Mouse (Mus musculus) cortical plate, adult 2 months (tissue): ENCODE results near the gene 9130213A22Rik. TPM values are rescaled to one million over a fixed set of nuclear protein-coding genes. Genes with fewer than 3 reads are reported as not detected.

Source experiments
- H3K27ac ChIP-seq: fragments of 200-500 bp; 2 replicates; pipeline ENCODE4 v1.5.1; 2012; ENCODE audit warnings: low read length, control low read depth, inconsistent platforms; ENCODE audit not compliant: insufficient read depth
- H3K4me1 ChIP-seq: fragments of 200-500 bp; 2 replicates; pipeline ENCODE4 v1.6.1; 2011; ENCODE audit warnings: low read length; ENCODE audit not compliant: control insufficient read depth, insufficient read depth
- H3K4me3 ChIP-seq: fragments of 200-500 bp; 2 replicates; pipeline ENCODE4 v1.5.1; 2011; ENCODE audit warnings: mild to moderate bottlenecking, low read length, control low read depth; ENCODE audit not compliant: insufficient read depth
- CTCF ChIP-seq: fragments of 200-500 bp; IDR thresholded peaks from 2 replicates; pipeline ENCODE4 v1.5.1; 2011; ENCODE audit warnings: mild to moderate bottlenecking, control low read depth, low read length; ENCODE audit not compliant: insufficient read depth; ENCODE audit errors: extremely low read depth
- POLR2A ChIP-seq: fragments of 200-500 bp; IDR thresholded peaks from 2 replicates; pipeline ENCODE4 v1.6.1; 2011; ENCODE audit warnings: mild to moderate bottlenecking, low read length, control low read depth; ENCODE audit not compliant: insufficient read depth; ENCODE audit errors: extremely low read depth
- polyA plus RNA-seq: library from polyadenylated mRNA; depleted of rRNA; stranded (reverse); fragments of >200 nt; gene quantifications from 2 replicates; pipeline ENCODE4 v1.2.3, GENCODE M21; 2012

9130213A22Rik gene
- polyA plus RNA-seq, 1 experiment: 2.1 TPM

- no peak overlapping the region for H3K4me3 ChIP-seq
- TF ChIP-seq POLR2A: no peak
- TF ChIP-seq CTCF: no peak
- H3K27ac ChIP-seq: no peak overlapping the region
- H3K4me1 ChIP-seq: no peaks in the 10 kb centered on the region
These were observed 26.1 kb upstream of the 9130213A22Rik start for GRCm38 (mm10) chr11:69148451-69148960.

DNA sequence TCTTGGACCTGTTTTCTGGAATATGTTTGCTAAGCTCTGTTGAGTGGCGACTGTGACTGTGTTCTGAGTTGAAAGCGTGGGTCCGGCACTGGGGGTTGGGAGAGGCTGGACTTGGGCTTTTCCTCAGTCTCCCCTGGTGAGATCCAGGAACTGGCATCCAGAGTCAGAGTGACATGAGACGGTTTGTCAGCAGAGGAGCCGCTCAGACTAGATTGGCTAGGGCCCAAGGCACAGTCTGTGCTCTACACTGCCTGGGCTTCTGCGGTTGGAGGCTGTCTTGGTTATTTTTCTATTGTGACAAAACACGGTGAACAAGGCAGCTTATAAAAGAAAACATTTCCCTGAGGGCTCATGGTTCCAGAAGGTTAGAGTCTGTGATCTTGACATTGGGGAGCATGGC, 25.2 kb upstream of the 9130213A22Rik start:
- Histone ChIP-seq H3K27ac (no peak overlapping the region), H3K4me3 (no peak overlapping the region), H3K4me1 (no peaks in the 10 kb centered on the region)
- TF ChIP-seq CTCF (no peak), POLR2A (no peak)

DNA sequence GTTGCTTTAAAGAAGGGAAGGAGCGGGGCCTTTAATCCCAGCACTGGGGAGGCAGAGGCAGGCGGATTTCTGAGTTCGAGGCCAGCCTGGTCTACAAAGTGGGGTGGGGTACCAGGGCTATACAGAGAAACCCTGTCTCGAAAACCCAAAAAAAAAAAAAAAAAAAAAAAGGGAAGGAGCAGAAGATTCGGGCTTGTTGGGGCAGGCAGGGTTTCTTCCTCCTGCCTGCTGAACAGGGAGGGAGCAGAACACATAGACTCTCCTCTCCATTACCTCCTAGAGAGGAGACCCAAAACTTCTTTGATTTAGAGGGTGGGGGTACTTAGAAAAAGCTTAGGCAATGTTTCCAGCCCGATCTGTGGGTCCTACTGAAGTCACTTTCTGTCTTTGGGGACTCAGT, 13.0 kb upstream of the 9130213A22Rik start:
- H3K4me1 ChIP-seq: no peaks in the 10 kb centered on the region
- no peak overlapping the region for H3K27ac ChIP-seq
- TF ChIP-seq POLR2A: no peak
- TF ChIP-seq CTCF: no peak
- no peak overlapping the region for H3K4me3 ChIP-seq

DNA sequence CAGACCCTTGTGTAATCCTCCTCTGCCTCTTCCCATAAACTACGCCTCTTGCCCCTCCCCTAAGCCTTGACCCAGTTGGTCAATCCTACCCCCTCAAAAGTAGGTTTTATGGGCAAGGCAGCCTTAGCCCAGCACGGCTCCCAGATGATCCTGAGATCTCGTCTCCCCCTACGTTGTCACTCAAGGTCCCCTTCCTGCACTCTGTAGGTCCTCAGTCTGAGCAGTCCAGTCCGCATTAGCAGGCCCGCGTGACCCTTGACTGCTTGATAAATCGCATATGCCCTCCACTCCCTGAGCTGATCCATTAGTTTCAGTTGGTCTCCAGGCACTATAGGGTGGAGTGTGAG, 12.2 kb upstream of the 9130213A22Rik start:
- TF ChIP-seq POLR2A (no peak), CTCF (no peak)
- Histone ChIP-seq H3K4me1 (no peaks in the 10 kb centered on the region), H3K27ac (no peak overlapping the region), H3K4me3 (peak overlapping the region; percentile 30; the same call in 1 of the 2 replicates)

GRCm38 (mm10) chr11:69133923-69134621, 11.7 kb upstream of the 9130213A22Rik start:
- TF ChIP-seq CTCF (peak; percentile 37; the same call in 1 of the 2 replicates), POLR2A (peak; percentile 37; the same call in 1 of the 2 replicates)
- Histone ChIP-seq H3K4me1 (no peaks in the 10 kb centered on the region), H3K27ac (no peak overlapping the region), H3K4me3 (peak overlapping the region; percentile 30)

DNA sequence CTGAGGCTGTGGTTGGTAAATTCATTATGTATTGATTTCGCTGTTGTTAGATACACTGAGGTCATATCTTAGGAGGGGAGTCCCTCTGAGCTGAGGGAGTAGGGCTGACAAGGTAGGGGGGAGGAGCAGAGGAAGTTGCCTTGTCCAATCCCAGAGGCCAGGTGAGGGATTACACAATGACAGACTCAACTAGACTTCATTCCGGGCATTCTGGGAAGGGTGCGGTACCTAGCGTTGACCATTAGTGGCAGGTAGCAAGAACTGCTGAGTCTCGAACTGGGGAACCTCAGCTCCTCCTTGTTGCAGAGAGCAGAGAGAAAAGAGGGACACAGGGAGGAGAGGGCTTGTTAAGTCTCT, 11.2 kb upstream of the 9130213A22Rik start:
- no peaks in the 10 kb centered on the region for H3K4me1 ChIP-seq
- TF ChIP-seq POLR2A: no peak
- no peak for TF ChIP-seq CTCF
- peak overlapping the region; percentile 30 for H3K4me3 ChIP-seq
- no peak overlapping the region for H3K27ac ChIP-seq

- H3K27ac ChIP-seq: no peak overlapping the region
- no peaks in the 10 kb centered on the region for H3K4me1 ChIP-seq
- TF ChIP-seq POLR2A: no peak
- no peak for TF ChIP-seq CTCF
- no peak overlapping the region for H3K4me3 ChIP-seq
These were observed 6.2 kb upstream of the 9130213A22Rik start for GRCm38 (mm10) chr11:69128426-69129122.

- peak overlapping the region; percentile 44; the same call in 1 of the 2 replicates for H3K4me3 ChIP-seq
- TF ChIP-seq CTCF: no peak
- no peak for TF ChIP-seq POLR2A
- H3K27ac ChIP-seq: no peak overlapping the region
- H3K4me1 ChIP-seq: no peaks in the 10 kb centered on the region
These were observed 4.3 kb upstream of the 9130213A22Rik start for GRCm38 (mm10) chr11:69126706-69127095.

DNA sequence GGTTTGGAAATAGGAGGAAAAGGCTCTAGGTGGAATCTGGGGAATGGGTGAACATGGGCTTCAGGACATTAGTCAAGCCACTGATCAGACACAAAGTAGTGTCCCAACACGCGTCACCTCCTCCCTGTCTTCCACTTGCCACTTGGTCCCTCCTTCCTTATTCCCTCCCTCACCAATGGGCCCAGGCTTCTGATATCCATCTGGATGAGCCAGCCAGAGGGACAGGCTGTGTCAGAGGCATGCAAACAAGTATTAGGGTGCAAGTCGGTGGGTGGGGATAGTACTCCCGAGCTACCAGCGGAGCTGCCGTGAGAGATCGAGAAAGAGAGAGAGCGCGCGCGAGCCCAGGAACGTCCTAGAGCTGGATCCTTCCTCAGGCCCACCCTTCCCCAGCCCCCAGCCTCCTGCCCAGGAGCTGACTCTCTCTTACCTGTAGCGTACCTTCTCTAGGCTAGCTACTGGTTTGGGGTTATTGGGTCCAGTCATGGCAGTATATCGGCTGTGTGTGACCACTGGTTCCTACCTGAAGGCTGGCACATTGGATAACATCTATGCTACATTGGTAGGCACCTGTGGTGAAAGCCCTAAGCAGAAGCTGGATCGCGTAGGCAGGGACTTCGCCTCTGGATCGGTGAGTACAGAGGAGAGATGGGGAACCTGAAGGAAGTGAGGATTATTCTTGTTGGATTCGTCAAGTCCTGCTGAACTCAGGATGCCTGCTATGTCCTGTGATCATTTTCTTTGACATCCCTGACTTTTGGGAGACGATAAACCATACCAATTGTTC, 3.7 kb upstream of the 9130213A22Rik start:
- TF ChIP-seq POLR2A (no peak), CTCF (no peak)
- no peak overlapping the region; the same call in 1 of the 2 replicates for H3K27ac ChIP-seq
- H3K4me3 ChIP-seq: peak overlapping the region; percentile 44
- H3K4me1 ChIP-seq: no peaks in the 10 kb centered on the region

DNA sequence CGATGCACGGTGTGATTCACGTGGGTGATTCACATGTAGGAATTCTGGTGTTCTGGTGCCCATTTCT, 3.3 kb upstream of the 9130213A22Rik start, which contains the start of gene Aloxe3:
TSS of gene Aloxe3 (plus strand) at position 45 of the 67 bp plus-strand sequence.
- H3K27ac ChIP-seq: no peak within 1 kb of the TSS; the same call in 1 of the 2 replicates
- H3K4me3 ChIP-seq: peak within 1 kb of the TSS; percentile 76
- H3K4me1 ChIP-seq: no peaks in the 10 kb centered on the region
- TF ChIP-seq POLR2A (no peak), CTCF (no peak)
